Mouse (Mus musculus): ENCODE data around the gene Mpz.
"Not testable (repeated sequence)": the region's sequence is repeated elsewhere in the genome, so short reads cannot be mapped to it uniquely, and the experiment has no call there.

Mpz gene

DNA sequence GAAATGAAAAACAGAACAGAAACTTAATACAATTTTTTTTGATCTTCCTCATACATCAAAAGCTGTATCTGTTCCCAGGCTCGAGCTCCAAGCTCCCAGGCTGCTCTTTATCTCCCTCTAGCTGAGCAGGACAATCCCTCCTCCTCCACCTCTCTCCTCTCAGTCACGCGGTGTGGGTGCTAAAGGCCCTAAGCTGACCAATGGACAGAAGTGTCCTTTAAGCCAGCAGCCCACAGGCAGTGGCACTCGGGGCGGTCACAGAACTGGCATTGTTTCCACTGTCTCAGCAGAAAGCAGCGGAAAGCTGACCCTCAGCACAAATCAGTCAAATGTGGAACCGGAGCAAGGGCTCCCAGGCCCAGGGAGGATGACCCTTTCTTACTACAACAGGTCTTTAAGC is 21.3 kb upstream of the Mpz start:
- DNase-seq (ENCODE audit: low read depth, low spot score) = no peak

GRCm38 (mm10) chr1:171130971-171131370 is 19.5 kb upstream of the Mpz start:
- DNase-seq (ENCODE audit: low read depth, low spot score) = no peak

GRCm38 (mm10) chr1:171135600-171135999 is 14.9 kb upstream of the Mpz start:
- DNase-seq (ENCODE audit: low read depth, low spot score) = no peak

DNA sequence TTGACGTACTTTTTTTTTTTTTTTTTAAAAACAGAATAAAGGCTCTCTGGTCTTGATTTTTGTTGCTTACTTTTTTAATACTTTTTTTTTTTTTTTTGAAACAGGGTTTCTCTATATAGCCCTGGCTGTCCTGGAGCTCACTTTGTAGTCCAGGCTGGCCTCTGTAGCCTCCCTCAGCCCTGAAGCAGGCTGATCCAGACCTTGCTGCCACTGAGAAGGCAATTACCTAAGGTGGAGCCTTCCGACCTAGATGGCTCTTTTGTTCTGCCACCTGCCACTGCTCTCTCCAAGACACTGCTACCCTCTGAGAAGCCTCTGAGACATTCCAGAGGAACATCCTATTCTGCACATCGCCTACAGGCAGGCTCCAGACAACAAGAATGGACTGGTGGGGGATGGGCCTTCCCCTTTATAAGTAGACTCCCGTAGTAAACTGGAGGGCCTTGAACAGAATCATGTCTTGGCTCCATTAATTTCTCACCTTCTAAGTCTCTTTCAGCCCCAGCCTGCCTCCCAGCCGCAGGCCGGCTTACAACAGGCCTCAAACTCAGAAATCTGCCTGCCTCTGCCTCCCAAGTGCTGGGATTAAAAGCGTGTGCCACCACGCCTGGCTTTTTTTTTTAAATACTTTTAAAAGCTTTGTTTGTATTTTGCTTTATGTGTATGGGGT is 12.9 kb upstream of the Mpz start:
- not testable (repeated sequence) for DNase-seq (ENCODE audit: low read depth, low spot score)

DNA sequence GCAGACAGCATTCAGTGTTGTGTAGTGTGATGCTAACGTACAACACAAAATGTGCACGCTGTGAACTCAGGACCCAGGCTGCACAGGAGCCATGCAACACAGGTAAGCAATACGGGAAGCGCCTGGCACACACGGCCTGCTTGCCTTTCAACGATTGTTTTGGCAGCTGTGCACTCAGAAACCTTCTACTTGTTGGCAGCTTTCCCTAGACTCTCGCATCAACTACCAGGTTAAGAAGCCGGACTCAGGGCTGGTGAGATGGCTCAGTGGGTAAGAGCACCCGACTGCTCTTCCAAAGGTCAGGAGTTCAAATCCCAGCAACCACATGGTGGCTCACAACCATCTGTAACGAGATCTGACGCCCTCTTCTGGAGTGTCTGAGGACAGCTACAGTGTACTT is 7.5 kb upstream of the Mpz start:
- DNase-seq (ENCODE audit: low read depth, low spot score) = not testable (repeated sequence)

GRCm38 (mm10) chr1:171150838-171151391 is 404 bp downstream of the Mpz start:
- DNase-seq (ENCODE audit: low read depth, low spot score) = no peak

- DNase-seq (ENCODE audit: low read depth, low spot score) = no peak
Measured at GRCm38 (mm10) chr1:171151966-171152365, 1.5 kb downstream of the Mpz start.

- DNase-seq (ENCODE audit: low read depth, low spot score) = no peak
Measured at GRCm38 (mm10) chr1:171156644-171157043, 6.1 kb downstream of the Mpz start.

- DNase-seq (ENCODE audit: low read depth, low spot score) = no peak
Measured at GRCm38 (mm10) chr1:171157965-171158364, 7.5 kb downstream of the Mpz start.

- no peak for DNase-seq (ENCODE audit: low read depth, low spot score)
Measured at GRCm38 (mm10) chr1:171159485-171159975, 9.0 kb downstream of the Mpz start.

DNA sequence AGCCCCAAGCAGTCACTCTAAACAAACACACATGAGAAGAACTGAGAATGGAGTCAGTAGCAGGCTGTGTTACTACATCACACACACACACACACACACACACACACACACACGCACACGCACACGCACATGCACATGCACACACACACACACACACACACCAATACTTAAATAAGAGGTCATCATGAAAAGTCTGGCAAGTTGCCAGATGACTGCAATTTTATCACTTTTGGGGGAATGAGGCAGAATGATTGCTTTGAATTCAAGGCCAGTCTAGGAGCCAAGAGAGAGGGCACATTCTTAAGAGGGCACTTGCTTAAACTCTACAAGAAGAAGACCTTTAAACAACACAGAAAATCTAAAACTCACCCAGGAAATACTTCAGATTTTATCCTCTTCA is 12.0 kb downstream of the Mpz start:
- no peak for DNase-seq (ENCODE audit: low read depth, low spot score)

DNA sequence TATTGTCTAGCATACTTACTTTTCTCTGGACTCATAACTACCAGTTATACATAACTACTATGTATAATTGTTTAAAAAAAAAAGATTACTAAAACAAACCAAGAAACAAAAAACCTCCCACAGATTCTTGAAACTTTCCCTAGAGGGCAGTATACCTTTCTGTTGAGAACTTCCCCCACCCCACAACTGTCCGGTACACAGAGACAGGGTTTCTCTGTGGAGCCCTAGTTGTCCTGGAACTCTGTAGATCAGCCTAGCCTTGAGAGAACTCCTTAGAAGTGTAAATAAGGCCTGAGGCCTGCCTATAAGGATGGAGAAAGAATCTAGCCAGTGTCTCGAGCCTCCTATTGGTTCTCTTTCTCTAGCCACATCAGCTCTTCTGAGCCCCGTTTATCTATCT is 13.7 kb downstream of the Mpz start:
- DNase-seq (ENCODE audit: low read depth, low spot score) = no peak

GRCm38 (mm10) chr1:171165629-171166345 is 15.3 kb downstream of the Mpz start:
- no peak for DNase-seq (ENCODE audit: low read depth, low spot score)

DNA sequence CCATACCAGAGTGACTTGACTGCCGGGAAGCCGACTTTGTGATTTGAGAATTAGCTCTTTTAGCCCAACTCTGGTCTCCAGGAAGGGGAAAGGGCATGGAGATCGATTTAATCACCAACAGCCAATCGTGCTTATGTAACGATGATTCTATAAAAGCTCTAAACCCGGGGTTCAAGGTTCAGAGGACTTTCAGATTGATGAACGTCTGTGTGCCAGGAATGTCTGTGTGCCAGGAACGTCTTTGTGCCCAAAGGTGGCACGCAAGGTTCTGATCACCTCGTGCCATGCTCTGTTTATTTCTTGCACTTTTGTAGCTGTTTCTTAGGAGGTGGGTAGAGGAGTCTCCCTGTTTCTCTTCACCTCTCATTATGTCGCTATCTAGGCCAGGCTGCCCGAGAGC is 18.4 kb downstream of the Mpz start:
- DNase-seq (ENCODE audit: low read depth, low spot score) = no peak

GRCm38 (mm10) chr1:171169913-171170312 is 19.4 kb downstream of the Mpz start:
- no peak for DNase-seq (ENCODE audit: low read depth, low spot score)

- DNase-seq (ENCODE audit: low read depth, low spot score) = no peak
Measured at GRCm38 (mm10) chr1:171171138-171171537, 20.6 kb downstream of the Mpz start.

DNA sequence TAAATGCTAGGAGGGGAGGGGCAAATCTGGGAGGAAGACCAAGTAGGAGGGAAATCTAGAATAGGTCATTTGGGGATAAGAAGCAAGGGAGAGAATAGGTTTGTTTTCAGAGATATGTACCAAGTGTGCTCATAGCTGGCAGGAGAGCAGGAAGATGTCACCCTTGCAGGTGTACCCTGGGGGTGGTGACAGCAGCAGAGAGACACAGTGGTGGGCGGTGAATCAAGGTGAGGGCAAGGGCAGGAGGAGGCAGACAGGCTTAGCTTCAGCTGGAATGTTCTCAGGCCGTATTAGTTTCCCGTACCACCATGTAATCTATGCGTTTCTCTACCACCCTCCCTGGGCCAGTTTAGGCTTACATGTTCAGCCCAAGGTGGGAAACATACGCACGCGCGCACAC is 22.3 kb downstream of the Mpz start:
- DNase-seq (ENCODE audit: low read depth, low spot score) = no peak

GRCm38 (mm10) chr1:171179487-171180171 is 29.1 kb downstream of the Mpz start:
- DNase-seq (ENCODE audit: low read depth, low spot score) = no peak

DNA sequence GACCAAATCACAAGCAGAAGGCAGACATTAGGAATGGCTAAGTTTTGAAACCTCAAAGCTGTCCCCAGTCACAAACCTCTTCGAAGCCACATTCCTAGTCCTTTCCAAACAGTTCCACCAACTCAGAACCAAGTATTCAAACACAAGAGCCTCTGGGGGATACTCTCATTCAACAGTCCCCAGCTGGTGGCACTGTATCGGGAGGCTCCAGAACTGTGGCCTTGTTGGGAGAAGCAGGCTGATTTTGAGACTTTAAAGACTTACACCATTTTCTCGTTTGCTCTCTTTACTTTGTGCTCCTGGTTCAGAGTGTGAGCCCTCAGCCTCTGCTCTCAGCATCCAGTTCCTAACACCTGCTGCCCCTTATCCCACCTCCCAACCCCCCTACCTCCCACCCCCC is 32.5 kb downstream of the Mpz start:
- DNase-seq (ENCODE audit: low read depth, low spot score) = no peak

GRCm38 (mm10) chr1:171183620-171184019 is 33.1 kb downstream of the Mpz start:
- no peak for DNase-seq (ENCODE audit: low read depth, low spot score)

- DNase-seq (ENCODE audit: low read depth, low spot score) = peak; percentile 57
Measured at GRCm38 (mm10) chr1:171184314-171184713, 33.8 kb downstream of the Mpz start.

DNA sequence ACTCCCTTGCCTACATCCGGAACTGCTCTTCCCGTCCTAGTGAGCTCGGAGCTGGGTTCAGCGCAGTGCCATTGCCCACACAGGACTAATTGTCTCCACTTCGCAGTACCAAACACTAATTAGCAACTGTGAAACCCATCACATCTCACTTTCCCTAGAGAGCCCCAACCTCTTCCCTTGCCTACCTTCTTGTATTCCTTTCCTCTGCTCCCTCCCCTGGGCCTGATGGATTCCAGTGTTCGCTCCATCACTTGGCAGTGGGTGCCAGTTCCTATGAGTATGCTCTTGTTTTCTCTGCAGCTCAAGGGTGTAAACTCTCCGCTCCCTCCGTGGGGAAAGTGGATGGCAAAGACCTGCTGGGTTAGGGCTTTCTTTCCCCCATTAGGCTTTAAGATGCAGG is 35.1 kb downstream of the Mpz start:
- DNase-seq (ENCODE audit: low read depth, low spot score) = no peak

Data from CD4-positive helper T cell, adult 2 months (primary cell).